Mouse (Mus musculus): ENCODE data around the gene Cysrt1. TPM values are rescaled to one million over a fixed set of nuclear protein-coding genes. Genes with fewer than 3 reads are reported as not detected.

Cysrt1 gene
- not detected in 2 replicates for polyA plus RNA-seq (2014; fragmentation: Nextera tagmentation; extraction: Ambion mirVana)

DNA sequence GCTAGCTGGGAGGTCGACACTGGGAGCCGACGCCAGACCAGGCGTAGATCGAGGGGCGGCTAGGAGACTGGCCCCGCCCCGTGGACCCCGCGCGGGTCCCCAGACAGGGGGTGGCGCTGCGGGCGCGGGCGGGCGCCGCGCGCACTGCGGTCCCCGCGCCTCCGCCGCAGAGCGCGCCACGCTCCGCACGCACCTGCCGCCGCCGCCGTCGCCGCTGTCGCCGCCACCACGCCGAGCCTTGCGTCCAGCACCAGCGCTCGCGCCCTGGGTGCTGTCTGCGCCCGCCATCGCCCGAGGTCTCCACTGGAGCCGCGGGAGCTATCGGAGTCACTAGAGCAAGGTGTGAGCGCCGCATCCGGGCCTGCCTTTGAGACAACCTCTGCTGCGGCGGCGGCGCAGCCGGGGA is at the start of gene Cysrt1, which contains the start of gene Rnf208:
Gene Cysrt1, minus strand, starts transcription at position 352 of the 406 bp plus-strand sequence.
Gene Rnf208, plus strand, starts transcription at position 155 of the 406 bp plus-strand sequence.
- Histone ChIP-seq H3K4me2 (ENCODE audit: low read depth, low read length, severe bottlenecking) (peak within 1 kb of the TSS; percentile 97), H3K27ac (ENCODE audit: low read depth, low read length) (no peak within 1 kb of the TSS), H3K4me3 (ENCODE audit: low read depth, low read length) (peak within 1 kb of the TSS; percentile 63), H3K9me3 (ENCODE audit: control insufficient read depth, low read length) (no peaks in the 10 kb centered on the region), H3K9ac (ENCODE audit: low read length) (peak within 1 kb of the TSS; percentile 75), H3K27me3 (ENCODE audit: control insufficient read depth, insufficient read depth, low read length) (peaks cover 6% of the 10 kb centered on the region; the same call in 1 of the 2 replicates), H3K4me1 (replicated peaks; ENCODE audit: control insufficient read depth, insufficient read depth, low read length) (no peaks in the 10 kb centered on the region; the same call in 1 of the 2 replicates), H3K36me3 (ENCODE audit: control insufficient read depth, insufficient read depth, low read length) (no peaks in the 10 kb centered on the region)
- DNase-seq (ENCODE audit: low spot score): peak; percentile 67
- ATAC-seq (replicated peaks; ENCODE audit: low FRiP score): peak; percentile 53; the same call in 1 of the 2 replicates
- WGBS: under 1% methylated on average over 46 of the region's 59 CpGs

DNA sequence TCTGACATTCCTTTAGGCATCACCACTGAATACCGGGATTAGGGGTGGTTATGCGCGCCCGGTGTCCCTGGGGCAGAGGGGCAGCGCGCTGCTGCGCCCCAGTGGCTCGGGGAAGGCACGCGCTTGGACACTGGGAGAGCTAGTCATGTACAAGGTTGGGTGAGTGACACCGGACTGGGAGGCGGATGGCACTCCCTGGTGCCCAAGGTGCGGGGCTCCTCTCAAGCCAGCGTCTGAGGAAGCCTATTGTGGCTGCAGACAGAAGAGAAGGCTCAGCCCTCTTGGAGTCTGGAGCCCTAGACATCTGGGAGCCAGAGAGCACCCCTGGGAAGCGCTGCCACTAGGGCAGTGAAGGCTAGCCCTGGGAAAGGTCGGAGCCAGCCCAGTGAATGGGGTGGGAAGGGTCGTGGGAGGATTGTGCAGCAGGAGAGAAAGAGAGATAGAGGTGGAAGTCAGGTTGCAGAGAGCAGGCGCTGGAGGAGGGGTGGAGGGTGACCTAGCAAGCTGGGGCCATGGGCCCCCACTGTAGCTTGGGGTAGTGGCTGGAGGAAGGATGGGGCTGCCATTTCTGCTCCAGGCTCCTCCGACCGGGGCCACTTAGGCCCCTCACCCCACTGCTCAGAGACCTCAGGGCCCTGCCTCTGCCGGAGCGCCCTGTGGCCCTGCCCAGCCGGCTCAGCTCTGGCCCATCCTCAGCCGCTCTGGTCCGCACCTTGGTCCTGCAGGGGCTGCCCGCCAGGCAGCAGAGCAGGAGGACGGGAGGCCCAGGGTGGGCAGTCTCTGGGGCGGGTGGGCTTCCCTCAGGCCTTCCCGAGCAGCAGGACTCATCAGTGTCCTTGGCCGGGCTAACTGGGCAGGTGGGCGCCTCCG is 49.2 kb upstream of the Cysrt1 start:
- DNase-seq (ENCODE audit: low spot score) (no peak), ATAC-seq (replicated peaks; ENCODE audit: low FRiP score) (peak; percentile 25; the same call in 1 of the 2 replicates)
- Histone ChIP-seq H3K27ac (ENCODE audit: low read depth, low read length) (no peak overlapping the region), H3K9me3 (ENCODE audit: control insufficient read depth, low read length) (no peaks in the 10 kb centered on the region), H3K4me2 (ENCODE audit: low read depth, low read length, severe bottlenecking) (peak overlapping the region; percentile 26; the same call in 1 of the 2 replicates), H3K9ac (ENCODE audit: low read length) (no peak overlapping the region), H3K27me3 (ENCODE audit: control insufficient read depth, insufficient read depth, low read length) (peaks cover 52% of the 10 kb centered on the region), H3K4me1 (replicated peaks; ENCODE audit: control insufficient read depth, insufficient read depth, low read length) (peaks cover 3% of the 10 kb centered on the region; the same call in 1 of the 2 replicates), H3K4me3 (ENCODE audit: low read depth, low read length) (no peak overlapping the region), H3K36me3 (ENCODE audit: control insufficient read depth, insufficient read depth, low read length) (no peaks in the 10 kb centered on the region)
- 6% methylated on average over 31 of the region's 32 CpGs for WGBS

- no peak overlapping the region for H3K4me2 ChIP-seq (ENCODE audit: low read depth, low read length, severe bottlenecking)
- peaks cover 3% of the 10 kb centered on the region; the same call in 1 of the 2 replicates for H3K4me1 ChIP-seq (replicated peaks; ENCODE audit: control insufficient read depth, insufficient read depth, low read length)
- 2% methylated on average over 18 of the region's 18 CpGs for WGBS
- no peak for ATAC-seq (replicated peaks; ENCODE audit: low FRiP score)
- H3K9ac ChIP-seq (ENCODE audit: low read length): no peak overlapping the region
- no peak overlapping the region for H3K27ac ChIP-seq (ENCODE audit: low read depth, low read length)
- no peak overlapping the region for H3K4me3 ChIP-seq (ENCODE audit: low read depth, low read length)
- no peak for DNase-seq (ENCODE audit: low spot score)
- no peaks in the 10 kb centered on the region for H3K9me3 ChIP-seq (ENCODE audit: control insufficient read depth, low read length)
- H3K36me3 ChIP-seq (ENCODE audit: control insufficient read depth, insufficient read depth, low read length): peaks cover 2% of the 10 kb centered on the region; the same call in 1 of the 2 replicates
- H3K27me3 ChIP-seq (ENCODE audit: control insufficient read depth, insufficient read depth, low read length): peaks cover 52% of the 10 kb centered on the region
Observed at GRCm38 (mm10) chr2:25290816-25291130, 48.5 kb upstream of the Cysrt1 start.

- Histone ChIP-seq H3K9me3 (ENCODE audit: control insufficient read depth, low read length) (no peaks in the 10 kb centered on the region), H3K27me3 (ENCODE audit: control insufficient read depth, insufficient read depth, low read length) (peaks cover 52% of the 10 kb centered on the region), H3K4me3 (ENCODE audit: low read depth, low read length) (no peak overlapping the region), H3K4me2 (ENCODE audit: low read depth, low read length, severe bottlenecking) (no peak overlapping the region), H3K4me1 (replicated peaks; ENCODE audit: control insufficient read depth, insufficient read depth, low read length) (peaks cover 3% of the 10 kb centered on the region; the same call in 1 of the 2 replicates), H3K27ac (ENCODE audit: low read depth, low read length) (no peak overlapping the region), H3K36me3 (ENCODE audit: control insufficient read depth, insufficient read depth, low read length) (peaks cover 3% of the 10 kb centered on the region; the same call in 1 of the 2 replicates), H3K9ac (ENCODE audit: low read length) (no peak overlapping the region)
- WGBS: 1% methylated on average over 54 of the region's 54 CpGs
- DNase-seq (ENCODE audit: low spot score) (no peak), ATAC-seq (replicated peaks; ENCODE audit: low FRiP score) (no peak)
Observed at GRCm38 (mm10) chr2:25290101-25290815, 48.0 kb upstream of the Cysrt1 start.

- peaks cover 3% of the 10 kb centered on the region; the same call in 1 of the 2 replicates for H3K4me1 ChIP-seq (replicated peaks; ENCODE audit: control insufficient read depth, insufficient read depth, low read length)
- H3K4me2 ChIP-seq (ENCODE audit: low read depth, low read length, severe bottlenecking): no peak within 1 kb of the TSS
- no peak within 1 kb of the TSS for H3K27ac ChIP-seq (ENCODE audit: low read depth, low read length)
- 10% methylated on average over 11 of the region's 11 CpGs for WGBS
- H3K4me3 ChIP-seq (ENCODE audit: low read depth, low read length): no peak within 1 kb of the TSS
- ATAC-seq (replicated peaks; ENCODE audit: low FRiP score) (no peak), DNase-seq (ENCODE audit: low spot score) (no peak)
- no peaks in the 10 kb centered on the region for H3K9me3 ChIP-seq (ENCODE audit: control insufficient read depth, low read length)
- H3K27me3 ChIP-seq (ENCODE audit: control insufficient read depth, insufficient read depth, low read length): peaks cover 52% of the 10 kb centered on the region
- no peak within 1 kb of the TSS for H3K9ac ChIP-seq (ENCODE audit: low read length)
- peaks cover 5% of the 10 kb centered on the region; the same call in 1 of the 2 replicates for H3K36me3 ChIP-seq (ENCODE audit: control insufficient read depth, insufficient read depth, low read length)
Observed at GRCm38 (mm10) chr2:25289651-25290050, 47.4 kb upstream of the Cysrt1 start, which contains the start of gene Lrrc26. TSS of gene Lrrc26 (plus strand) at chr2:25289915.

DNA sequence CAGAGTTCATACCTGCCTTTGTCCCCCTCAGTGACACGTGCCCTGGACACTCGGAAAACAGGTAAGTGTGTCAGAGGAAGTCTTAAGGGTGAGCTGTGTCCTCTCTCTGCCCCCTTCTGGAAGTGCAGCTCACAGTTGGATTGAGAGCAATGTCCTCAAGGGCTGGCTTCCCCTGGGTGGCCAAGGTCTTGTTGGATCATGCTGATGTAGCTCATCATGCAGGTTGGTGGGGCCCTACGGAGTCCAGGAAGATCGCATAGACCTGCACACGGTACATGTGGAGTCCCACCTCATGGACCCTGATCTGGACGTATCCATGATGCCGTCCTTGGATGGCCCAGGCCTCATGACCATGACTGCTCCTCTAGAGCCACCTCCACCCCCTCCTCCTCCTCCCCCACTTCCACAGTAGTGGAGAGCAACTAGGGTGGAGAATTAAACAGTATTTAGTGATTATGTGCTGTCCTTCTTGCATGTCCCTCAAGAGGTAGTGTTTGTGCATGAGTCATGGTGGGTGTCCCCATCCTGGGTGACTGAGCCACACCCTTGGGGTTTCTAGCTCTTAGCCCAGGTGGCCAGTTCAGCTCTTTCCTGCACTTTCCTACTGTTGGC is 46.6 kb upstream of the Cysrt1 start:
- peaks cover 3% of the 10 kb centered on the region; the same call in 1 of the 2 replicates for H3K4me1 ChIP-seq (replicated peaks; ENCODE audit: control insufficient read depth, insufficient read depth, low read length)
- H3K9me3 ChIP-seq (ENCODE audit: control insufficient read depth, low read length): no peaks in the 10 kb centered on the region
- no peak overlapping the region for H3K4me2 ChIP-seq (ENCODE audit: low read depth, low read length, severe bottlenecking)
- WGBS: 79% methylated on average over 7 of the region's 7 CpGs
- ATAC-seq (replicated peaks; ENCODE audit: low FRiP score) (no peak), DNase-seq (ENCODE audit: low spot score) (no peak)
- H3K36me3 ChIP-seq (ENCODE audit: control insufficient read depth, insufficient read depth, low read length): peaks cover 7% of the 10 kb centered on the region; the same call in 1 of the 2 replicates
- H3K4me3 ChIP-seq (ENCODE audit: low read depth, low read length): no peak overlapping the region
- peaks cover 52% of the 10 kb centered on the region for H3K27me3 ChIP-seq (ENCODE audit: control insufficient read depth, insufficient read depth, low read length)
- no peak overlapping the region for H3K9ac ChIP-seq (ENCODE audit: low read length)
- H3K27ac ChIP-seq (ENCODE audit: low read depth, low read length): no peak overlapping the region

DNA sequence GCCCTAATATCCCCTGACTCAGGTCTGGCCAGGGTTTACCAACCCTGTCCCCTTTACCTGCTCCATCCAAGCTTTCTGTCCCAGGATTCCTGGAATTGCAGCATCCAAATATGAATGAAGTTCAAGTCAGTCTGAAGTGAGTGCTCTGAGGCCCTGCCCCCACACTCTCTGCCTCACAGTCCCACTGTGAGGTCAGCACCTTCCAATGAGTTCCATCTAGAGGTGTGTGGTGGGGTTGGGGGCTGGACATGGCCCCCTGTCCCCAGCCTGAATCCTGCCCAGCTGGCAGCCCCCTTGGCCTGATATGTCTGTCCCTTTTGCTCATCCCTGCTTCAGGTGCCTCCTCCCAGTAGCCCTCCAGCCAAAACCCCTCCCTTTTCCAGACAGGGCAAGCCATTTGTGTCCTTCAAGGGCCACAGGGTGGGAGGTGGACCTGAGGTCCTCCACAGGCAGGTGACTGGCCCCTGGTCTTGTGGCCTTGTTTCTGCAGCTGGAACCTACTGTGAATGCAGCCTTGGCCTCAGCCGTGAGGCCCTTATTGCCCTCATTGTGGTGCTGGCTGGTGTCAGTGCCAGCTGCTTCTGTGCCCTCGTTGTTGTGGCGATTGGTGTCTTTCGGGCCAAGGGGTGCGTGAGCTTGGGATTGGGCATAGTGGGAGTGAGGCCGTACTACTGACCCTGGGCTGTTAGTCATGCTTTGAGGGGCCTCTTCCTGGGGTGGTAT is 45.8 kb upstream of the Cysrt1 start, which contains the start of gene Tmem210:
Gene Tmem210, plus strand, starts transcription at position 219 of the 723 bp plus-strand sequence.
- 82% methylated on average over 6 of the region's 6 CpGs for WGBS
- H3K9ac ChIP-seq (ENCODE audit: low read length): no peak within 1 kb of the TSS
- no peaks in the 10 kb centered on the region for H3K9me3 ChIP-seq (ENCODE audit: control insufficient read depth, low read length)
- no peak within 1 kb of the TSS for H3K4me3 ChIP-seq (ENCODE audit: low read depth, low read length)
- H3K4me2 ChIP-seq (ENCODE audit: low read depth, low read length, severe bottlenecking): no peak within 1 kb of the TSS
- H3K36me3 ChIP-seq (ENCODE audit: control insufficient read depth, insufficient read depth, low read length): peaks cover 7% of the 10 kb centered on the region; the same call in 1 of the 2 replicates
- peaks cover 3% of the 10 kb centered on the region; the same call in 1 of the 2 replicates for H3K4me1 ChIP-seq (replicated peaks; ENCODE audit: control insufficient read depth, insufficient read depth, low read length)
- H3K27ac ChIP-seq (ENCODE audit: low read depth, low read length): no peak within 1 kb of the TSS
- H3K27me3 ChIP-seq (ENCODE audit: control insufficient read depth, insufficient read depth, low read length): peaks cover 52% of the 10 kb centered on the region
- no peak for DNase-seq (ENCODE audit: low spot score)
- ATAC-seq (replicated peaks; ENCODE audit: low FRiP score): no peak

Data from forebrain, embryonic 11.5 days (tissue).